Mouse (Mus musculus): ENCODE results near the gene Gm49387. TPM values are rescaled to one million over a fixed set of nuclear protein-coding genes. Genes with fewer than 3 reads are reported as not detected.
A peak's percentile ranks its signal among the peaks of the same experiment; 100 is the strongest.

Gene Gm49387
- 0.63 and 1.2 TPM in 2 replicates for polyA plus RNA-seq (2015; fragmentation: Nextera tagmentation; extraction: Ambion mirVana)

DNA sequence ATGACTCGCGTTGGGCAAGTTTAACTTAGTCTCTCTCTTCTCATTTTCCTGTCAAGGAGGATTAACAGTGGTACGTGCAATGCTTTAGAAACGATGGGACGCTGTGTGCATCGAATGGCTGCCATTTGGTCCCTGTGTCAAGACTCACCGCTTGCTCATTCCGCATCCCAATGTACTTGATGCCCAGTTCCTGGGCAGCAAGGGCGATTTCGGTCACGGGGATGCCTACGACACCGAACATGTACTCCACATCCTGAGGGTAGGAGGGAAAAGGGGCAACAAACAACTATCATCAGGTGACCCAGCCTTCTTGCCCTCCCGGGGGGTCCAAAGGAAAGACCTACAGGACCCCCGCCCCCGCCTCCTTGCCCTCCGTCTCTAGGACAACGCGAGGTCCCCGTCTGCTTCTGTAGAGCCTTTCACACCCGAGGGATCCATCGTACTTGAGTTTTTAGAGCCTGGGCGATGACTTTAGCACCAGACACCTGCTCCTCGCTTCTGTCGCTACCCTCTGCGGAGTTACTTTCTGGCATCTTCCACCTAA, at the start of gene Gm49387:
TSS of gene Gm49387 (minus strand) at position 533 of the 544 bp plus-strand sequence.
- peak within 1 kb of the TSS; percentile 98 for H3K4me2 ChIP-seq
- H3K9ac ChIP-seq = peak within 1 kb of the TSS; percentile 69
- H3K9me3 ChIP-seq = no peaks in the 10 kb centered on the region
- WGBS = 2% methylated on average over 26 of the region's 26 CpGs
- no peaks in the 10 kb centered on the region for H3K27me3 ChIP-seq (replicated peaks)
- peak within 1 kb of the TSS; percentile 74 for H3K4me3 ChIP-seq
- H3K4me1 ChIP-seq = peaks cover 17% of the 10 kb centered on the region
- peak; percentile 52 for ATAC-seq (replicated peaks)
- H3K27ac ChIP-seq = peak within 1 kb of the TSS; percentile 91
- no peaks in the 10 kb centered on the region for H3K36me3 ChIP-seq (replicated peaks)

DNA sequence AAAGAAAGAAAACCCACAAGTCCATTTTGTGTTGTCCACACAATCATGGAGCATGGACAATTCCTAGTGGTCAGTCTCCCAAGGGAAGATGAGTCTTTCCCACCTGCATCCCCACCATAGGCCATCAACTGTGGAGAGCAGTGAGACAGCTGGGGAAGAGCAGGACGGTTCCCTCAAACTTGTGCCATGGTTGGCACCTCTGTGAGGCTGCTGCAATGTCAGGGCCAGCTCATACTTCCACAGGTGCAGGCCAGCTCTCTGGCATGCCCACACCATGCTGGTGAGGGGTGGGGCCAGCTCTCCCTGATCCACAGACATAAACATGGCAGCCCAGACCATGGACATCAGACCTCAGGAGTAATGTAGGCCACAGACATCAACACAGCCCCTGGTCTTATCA, 45.6 kb upstream of the Gm49387 start:
- 0 out of 2 replicates have a peak, but pooled peaks cover 2% of the 10 kb centered on the region for H3K4me1 ChIP-seq
- H3K4me3 ChIP-seq = no peak overlapping the region
- WGBS = 95% methylated on average over 1 of the region's 1 CpGs
- no peak overlapping the region for H3K9ac ChIP-seq
- H3K27me3 ChIP-seq (replicated peaks) = no peaks in the 10 kb centered on the region
- no peaks in the 10 kb centered on the region for H3K36me3 ChIP-seq (replicated peaks)
- ATAC-seq (replicated peaks) = no peak
- no peak overlapping the region for H3K4me2 ChIP-seq
- no peak overlapping the region for H3K27ac ChIP-seq
- H3K9me3 ChIP-seq = no peaks in the 10 kb centered on the region

DNA sequence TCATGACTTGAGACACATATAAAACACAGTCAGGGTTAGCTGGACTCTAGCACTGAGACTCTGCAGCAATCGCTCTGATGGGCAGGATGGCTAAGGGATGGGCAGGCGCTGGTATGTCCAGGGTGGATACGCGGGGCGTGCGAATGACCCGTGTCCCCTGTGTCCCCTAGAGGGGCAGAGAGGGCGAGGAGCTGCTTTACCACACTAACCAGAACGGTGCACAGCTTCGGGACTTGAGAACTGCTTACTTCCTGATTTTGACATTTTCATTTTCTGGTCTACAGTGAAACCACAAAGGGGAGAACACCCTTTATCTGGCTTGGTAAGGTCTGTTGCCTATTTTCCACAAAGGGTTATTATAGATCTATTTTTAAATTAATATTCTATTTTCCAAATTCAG, 45.0 kb upstream of the Gm49387 start:
- WGBS = 92% methylated on average over 10 of the region's 10 CpGs

GRCm38 (mm10) chr14:31684343-31685040, 43.8 kb upstream of the Gm49387 start:
- ATAC-seq (replicated peaks) = no peak
- Histone ChIP-seq H3K36me3 (replicated peaks) (no peaks in the 10 kb centered on the region), H3K27ac (no peak overlapping the region), H3K9ac (no peak overlapping the region), H3K4me1 (0 out of 2 replicates have a peak, but pooled peaks cover 2% of the 10 kb centered on the region), H3K4me2 (no peak overlapping the region), H3K27me3 (replicated peaks) (no peaks in the 10 kb centered on the region), H3K4me3 (no peak overlapping the region), H3K9me3 (no peaks in the 10 kb centered on the region)
- 78% methylated on average over 7 of the region's 7 CpGs for WGBS

More for the DNA sequence above, 45.0 kb upstream of the Gm49387 start:
- Histone ChIP-seq H3K4me2 (no peak overlapping the region), H3K4me1 (0 out of 2 replicates have a peak, but pooled peaks cover 2% of the 10 kb centered on the region), H3K27me3 (replicated peaks) (no peaks in the 10 kb centered on the region), H3K27ac (no peak overlapping the region), H3K9ac (no peak overlapping the region), H3K9me3 (no peaks in the 10 kb centered on the region), H3K36me3 (replicated peaks) (no peaks in the 10 kb centered on the region), H3K4me3 (no peak overlapping the region)
- ATAC-seq (replicated peaks) = no peak

DNA sequence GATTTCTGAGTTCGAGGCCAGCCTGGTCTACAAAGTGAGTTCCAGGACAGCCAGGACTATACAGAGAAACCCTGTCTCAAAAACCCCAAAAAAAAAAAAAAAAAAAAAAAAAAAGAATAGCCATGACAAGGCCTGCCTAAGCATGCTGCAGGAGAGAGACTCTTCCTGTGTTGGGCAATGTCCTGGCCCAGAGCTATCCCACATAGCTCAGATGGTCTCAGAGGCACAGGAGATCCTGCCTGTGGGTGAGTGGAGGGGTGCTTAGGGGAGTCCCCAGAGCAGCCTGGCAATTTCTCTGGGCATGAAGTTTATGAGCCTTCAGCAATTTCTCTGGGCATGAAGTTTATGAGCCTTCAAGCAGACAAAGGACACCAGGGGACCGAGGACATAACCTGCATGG, 42.9 kb upstream of the Gm49387 start:
- ATAC-seq (replicated peaks) = no peak
- H3K36me3 ChIP-seq (replicated peaks) = no peaks in the 10 kb centered on the region
- H3K9me3 ChIP-seq = no peaks in the 10 kb centered on the region
- H3K4me3 ChIP-seq = no peak overlapping the region
- no peaks in the 10 kb centered on the region for H3K27me3 ChIP-seq (replicated peaks)
- 83% methylated on average over 2 of the region's 2 CpGs for WGBS
- no peak overlapping the region for H3K4me2 ChIP-seq
- no peak overlapping the region for H3K27ac ChIP-seq
- no peak overlapping the region for H3K9ac ChIP-seq
- 0 out of 2 replicates have a peak, but pooled peaks cover 2% of the 10 kb centered on the region for H3K4me1 ChIP-seq

GRCm38 (mm10) chr14:31681931-31682555, 41.4 kb upstream of the Gm49387 start:
- H3K9ac ChIP-seq = no peak overlapping the region
- no peaks in the 10 kb centered on the region for H3K27me3 ChIP-seq (replicated peaks)
- H3K4me1 ChIP-seq = 0 out of 2 replicates have a peak, but pooled peaks cover 2% of the 10 kb centered on the region
- no peak overlapping the region for H3K4me3 ChIP-seq
- no peaks in the 10 kb centered on the region for H3K36me3 ChIP-seq (replicated peaks)
- ATAC-seq (replicated peaks) = no peak
- no peaks in the 10 kb centered on the region for H3K9me3 ChIP-seq
- WGBS = 48% methylated on average over 5 of the region's 5 CpGs
- no peak overlapping the region for H3K4me2 ChIP-seq
- no peak overlapping the region for H3K27ac ChIP-seq

DNA sequence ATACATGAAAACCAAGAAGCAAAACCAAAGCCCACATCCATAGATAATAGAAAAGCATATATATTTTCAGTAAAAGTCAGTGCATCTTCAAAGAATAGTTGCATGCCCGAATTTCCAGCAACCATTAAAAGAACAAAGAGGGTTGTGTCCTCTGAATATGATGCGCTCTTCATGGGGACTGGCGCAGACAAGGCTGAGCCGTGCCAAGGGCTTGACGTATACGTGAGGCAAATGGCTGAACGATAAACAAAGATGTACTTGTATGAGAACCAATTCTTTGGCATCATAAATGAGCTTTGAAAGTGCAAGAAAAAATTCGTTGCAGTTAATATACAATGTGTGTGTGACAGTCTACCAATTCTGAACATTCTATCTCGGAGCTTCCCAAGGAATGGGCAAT, 40.6 kb upstream of the Gm49387 start:
- no peaks in the 10 kb centered on the region for H3K9me3 ChIP-seq
- no peak for ATAC-seq (replicated peaks)
- 84% methylated on average over 9 of the region's 9 CpGs for WGBS
- 0 out of 2 replicates have a peak, but pooled peaks cover 2% of the 10 kb centered on the region for H3K4me1 ChIP-seq
- H3K36me3 ChIP-seq (replicated peaks) = no peaks in the 10 kb centered on the region
- no peak overlapping the region for H3K9ac ChIP-seq
- H3K4me2 ChIP-seq = no peak overlapping the region
- H3K4me3 ChIP-seq = no peak overlapping the region
- H3K27ac ChIP-seq = no peak overlapping the region
- no peaks in the 10 kb centered on the region for H3K27me3 ChIP-seq (replicated peaks)

GRCm38 (mm10) chr14:31680656-31681055, 40.0 kb upstream of the Gm49387 start:
- Histone ChIP-seq H3K27me3 (replicated peaks) (no peaks in the 10 kb centered on the region), H3K4me3 (no peak overlapping the region)
- 92% methylated on average over 3 of the region's 3 CpGs for WGBS

GRCm38 (mm10) chr14:31671635-31672320, 31.1 kb upstream of the Gm49387 start:
- ATAC-seq (replicated peaks) = no peak
- Histone ChIP-seq H3K4me3 (no peak overlapping the region), H3K27me3 (replicated peaks) (no peaks in the 10 kb centered on the region), H3K36me3 (replicated peaks) (no peaks in the 10 kb centered on the region), H3K4me1 (0 out of 2 replicates have a peak, but pooled peaks cover 3% of the 10 kb centered on the region), H3K27ac (no peak overlapping the region), H3K9me3 (no peaks in the 10 kb centered on the region), H3K9ac (no peak overlapping the region), H3K4me2 (no peak overlapping the region)
- WGBS = 46% methylated on average over 10 of the region's 10 CpGs

More at GRCm38 (mm10) chr14:31680656-31681055, 40.0 kb upstream of the Gm49387 start:
- no peak for ATAC-seq (replicated peaks)
- Histone ChIP-seq H3K27ac (no peak overlapping the region), H3K9me3 (no peaks in the 10 kb centered on the region), H3K4me2 (no peak overlapping the region), H3K36me3 (replicated peaks) (no peaks in the 10 kb centered on the region), H3K4me1 (0 out of 2 replicates have a peak, but pooled peaks cover 2% of the 10 kb centered on the region), H3K9ac (no peak overlapping the region)

DNA sequence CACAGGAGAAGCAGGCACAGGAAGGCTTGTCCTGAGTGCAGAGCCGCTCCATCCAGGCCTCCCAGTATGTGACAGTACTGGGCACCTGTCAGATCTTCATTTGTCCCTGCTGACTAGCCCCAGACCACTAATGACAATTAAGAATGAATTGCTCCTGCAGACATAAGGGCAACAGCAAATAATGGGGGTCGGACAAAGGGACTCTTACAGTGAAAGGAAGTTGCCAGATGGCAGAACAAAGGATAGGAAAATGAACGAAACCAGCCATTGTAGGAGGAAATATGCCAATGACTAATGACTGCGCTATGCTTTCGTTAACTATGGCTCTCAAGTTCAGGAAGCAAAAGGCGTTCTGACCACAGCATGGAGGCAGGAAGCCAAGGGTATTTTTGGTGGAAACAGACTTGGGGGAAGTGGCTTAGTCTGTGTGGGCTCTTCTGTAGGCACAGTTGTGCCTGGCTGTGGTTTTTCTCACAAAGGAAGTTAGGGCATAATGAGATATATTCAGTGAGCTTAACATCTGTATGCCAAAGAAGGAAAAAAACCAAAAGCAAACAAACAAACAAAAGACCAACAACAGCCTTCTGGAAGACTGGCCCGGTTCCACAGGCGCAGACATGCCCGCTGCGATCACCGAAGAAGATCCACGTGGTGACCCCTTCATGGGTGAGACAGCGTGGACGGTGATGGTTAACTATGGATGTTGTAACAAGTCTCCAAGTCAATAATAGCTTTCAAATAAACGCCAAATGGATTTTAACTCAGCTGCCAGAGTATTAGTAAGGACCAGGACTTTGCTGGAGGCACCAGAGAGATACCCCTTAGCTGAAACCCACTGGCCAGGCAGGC, 29.2 kb upstream of the Gm49387 start:
- H3K9ac ChIP-seq = no peak overlapping the region
- ATAC-seq (replicated peaks) = no peak

GRCm38 (mm10) chr14:31669161-31669611, 28.5 kb upstream of the Gm49387 start:
- no peak for ATAC-seq (replicated peaks)
- H3K4me3 ChIP-seq = no peak overlapping the region
- H3K4me2 ChIP-seq = no peak overlapping the region
- H3K36me3 ChIP-seq (replicated peaks) = no peaks in the 10 kb centered on the region
- no peak overlapping the region for H3K9ac ChIP-seq
- 0 out of 2 replicates have a peak, but pooled peaks cover 7% of the 10 kb centered on the region for H3K4me1 ChIP-seq
- H3K27me3 ChIP-seq (replicated peaks) = no peaks in the 10 kb centered on the region
- H3K27ac ChIP-seq = peak overlapping the region; percentile 36; the same call in 1 of the 2 replicates
- 64% methylated on average over 13 of the region's 13 CpGs for WGBS
- no peaks in the 10 kb centered on the region for H3K9me3 ChIP-seq

More for the DNA sequence above, 29.2 kb upstream of the Gm49387 start:
- Histone ChIP-seq H3K9me3 (no peaks in the 10 kb centered on the region), H3K27ac (peak overlapping the region; percentile 36), H3K27me3 (replicated peaks) (no peaks in the 10 kb centered on the region), H3K4me3 (no peak overlapping the region), H3K4me2 (no peak overlapping the region), H3K36me3 (replicated peaks) (no peaks in the 10 kb centered on the region), H3K4me1 (0 out of 2 replicates have a peak, but pooled peaks cover 7% of the 10 kb centered on the region)
- 57% methylated on average over 15 of the region's 15 CpGs for WGBS
